Mouse (Mus musculus) MEL (cell line): Measurements from ENCODE around the gene Lhb. TPM values are rescaled to one million over a fixed set of nuclear protein-coding genes. Genes with fewer than 3 reads are reported as not detected.

Experiments used
- DNase-seq: peaks from one replicate; pipeline ENCODE4 v3.0.0; 2011; ENCODE audit warnings: low read depth, low spot score
- H3K27ac ChIP-seq: 2 replicates; pipeline ENCODE4 v1.5.1; 2012; ENCODE audit warnings: low read depth, mild to moderate bottlenecking, control low read depth, low read length, moderate library complexity; ENCODE audit not compliant: control insufficient read depth
- H3K27me3 ChIP-seq, 2 experiments: fragments of 150-350 bp in 1 of 2; sonication (generic) in 1 of 2; 2 replicates each; pipeline ENCODE4 v1.6.1; 2012; ENCODE audit warnings: low read length in 2 of 2, mild to moderate bottlenecking in 2 of 2, improper control_type of control experiment in 1 of 2, moderate library complexity in 1 of 2; ENCODE audit not compliant: insufficient read depth in 2 of 2, control insufficient read depth in 1 of 2
- H3K36me3 ChIP-seq, 2 experiments: 2 replicates each; pipeline ENCODE4 v1.6.1; 2012 to 2014; ENCODE audit warnings: low read length in 2 of 2, improper control_type of control experiment in 1 of 2, inconsistent platforms in 1 of 2, mild to moderate bottlenecking in 1 of 2; ENCODE audit not compliant: insufficient read depth in 2 of 2, control insufficient read depth in 1 of 2
- H3K4me1 ChIP-seq, 2 experiments: fragments of 150-350 bp in 1 of 2; sonication (generic) in 1 of 2; 2 replicates each; pipeline ENCODE4 v1.6.1; 2012; ENCODE audit warnings: low read length in 2 of 2, improper control_type of control experiment in 1 of 2, mild to moderate bottlenecking in 1 of 2; ENCODE audit not compliant: insufficient read depth in 2 of 2, control insufficient read depth in 1 of 2
- H3K4me3 ChIP-seq, 2 experiments: fragments of 150-350 bp in 1 of 2; sonication (generic) in 1 of 2; 2 replicates each; pipeline ENCODE4 v1.5.1; 2012; ENCODE audit warnings: low read depth in 2 of 2, low read length in 2 of 2, mild to moderate bottlenecking in 2 of 2, moderate library complexity in 2 of 2, control low read depth in 1 of 2, improper control_type of control experiment in 1 of 2; ENCODE audit not compliant: control insufficient read depth in 1 of 2, insufficient read depth in 1 of 2
- H3K79me2 ChIP-seq: 2 replicates; pipeline ENCODE4 v1.6.1; 2012; ENCODE audit warnings: mild to moderate bottlenecking, low read length, moderate library complexity; ENCODE audit not compliant: control insufficient read depth, poor library complexity, insufficient read depth
- H3K9ac ChIP-seq: 2 replicates; pipeline ENCODE4 v1.6.1; 2012; ENCODE audit warnings: low read depth, mild to moderate bottlenecking, control low read depth, low read length, moderate library complexity; ENCODE audit not compliant: control insufficient read depth, poor library complexity, severe bottlenecking
- H3K9me3 ChIP-seq: fragments of 150-350 bp; sonication (generic); replicated peaks from 2 replicates; pipeline ENCODE4 v1.6.1; 2012; ENCODE audit warnings: mild to moderate bottlenecking, low read length, improper control_type of control experiment, moderate library complexity; ENCODE audit not compliant: insufficient read depth
- CHD1 ChIP-seq: IDR thresholded peaks from 2 replicates; pipeline ENCODE4 v1.6.1; 2012; ENCODE audit warnings: low read depth, mild to moderate bottlenecking, inconsistent platforms, low read length, improper control_type of control experiment
- CHD2 ChIP-seq: IDR thresholded peaks from 2 replicates; pipeline ENCODE4 v1.6.1; 2011; ENCODE audit warnings: low read length, improper control_type of control experiment
- E2F4 ChIP-seq: IDR thresholded peaks from 2 replicates; pipeline ENCODE4 v1.6.1; 2011; ENCODE audit warnings: low read depth, low read length, improper control_type of control experiment, borderline replicate concordance
- ELF1 ChIP-seq: IDR thresholded peaks from 2 replicates; pipeline ENCODE4 v1.6.1; 2014; ENCODE audit warnings: low read depth, mild to moderate bottlenecking, inconsistent platforms, low read length, improper control_type of control experiment, moderate library complexity
- EP300 ChIP-seq, 2 experiments: IDR thresholded peaks; 2 replicates each; pipeline ENCODE4 v1.6.1; 2011; ENCODE audit warnings: improper control_type of control experiment in 2 of 2, low read length in 2 of 2, low read depth in 1 of 2, mild to moderate bottlenecking in 1 of 2
- GATA1 ChIP-seq: IDR thresholded peaks from 2 replicates; pipeline ENCODE4 v1.6.1; 2011; ENCODE audit warnings: low read depth, low read length, improper control_type of control experiment
- HCFC1 ChIP-seq: IDR thresholded peaks from 2 replicates; pipeline ENCODE4 v1.6.1; 2012; ENCODE audit warnings: low read depth, mild to moderate bottlenecking, inconsistent platforms, low read length, improper control_type of control experiment, moderate library complexity
- JUND ChIP-seq: IDR thresholded peaks from 2 replicates; pipeline ENCODE4 v1.6.1; 2011; ENCODE audit warnings: low read depth, mild to moderate bottlenecking, improper control_type of control experiment, low read length
- MAZ ChIP-seq: IDR thresholded peaks from 2 replicates; pipeline ENCODE4 v1.6.1; 2012; ENCODE audit warnings: low read depth, mild to moderate bottlenecking, inconsistent platforms, low read length, improper control_type of control experiment
- MEF2A ChIP-seq: IDR thresholded peaks from 2 replicates; pipeline ENCODE4 v1.6.1; 2014; ENCODE audit warnings: low read depth, mild to moderate bottlenecking, inconsistent platforms, low read length, improper control_type of control experiment; ENCODE audit not compliant: poor library complexity, insufficient replicate concordance, severe bottlenecking; ENCODE audit errors: extremely low read depth
- NELFE ChIP-seq: IDR thresholded peaks from 2 replicates; pipeline ENCODE4 v1.6.1; 2011; ENCODE audit warnings: low read depth, low read length, improper control_type of control experiment
- POLR2A ChIP-seq, 2 experiments: IDR thresholded peaks; 2 replicates each; pipeline ENCODE4 v1.6.1; 2011 to 2012; ENCODE audit warnings: low read length in 2 of 2, mild to moderate bottlenecking in 2 of 2, control low read depth in 1 of 2, improper control_type of control experiment in 1 of 2, low read depth in 1 of 2, moderate library complexity in 1 of 2; ENCODE audit not compliant: control insufficient read depth in 1 of 2, insufficient read depth in 1 of 2, poor library complexity in 1 of 2
- RCOR1 ChIP-seq: IDR thresholded peaks from 2 replicates; pipeline ENCODE4 v1.6.1; 2012; ENCODE audit warnings: low read depth, mild to moderate bottlenecking, inconsistent platforms, low read length, improper control_type of control experiment
- TAL1 ChIP-seq: IDR thresholded peaks from 2 replicates; pipeline ENCODE4 v1.6.1; 2012; ENCODE audit warnings: mild to moderate bottlenecking, inconsistent platforms, low read length, moderate library complexity, mixed read lengths
- TBP ChIP-seq: IDR thresholded peaks from 2 replicates; pipeline ENCODE4 v1.8.0; 2011; ENCODE audit warnings: low read depth, low read length, improper control_type of control experiment
- TCF12 ChIP-seq: IDR thresholded peaks from 2 replicates; pipeline ENCODE4 v1.6.1; 2014; ENCODE audit warnings: low read depth, mild to moderate bottlenecking, inconsistent platforms, low read length, improper control_type of control experiment, moderate library complexity
- USF2 ChIP-seq, 2 experiments: IDR thresholded peaks; 2 replicates each; pipeline ENCODE4 v1.6.1; 2011 to 2012; ENCODE audit warnings: improper control_type of control experiment in 2 of 2, low read length in 2 of 2, borderline replicate concordance in 1 of 2, inconsistent platforms in 1 of 2, low read depth in 1 of 2, mild to moderate bottlenecking in 1 of 2; ENCODE audit not compliant: insufficient read depth in 1 of 2
- ZNF384 ChIP-seq: IDR thresholded peaks from 2 replicates; pipeline ENCODE4 v1.6.1; 2012; ENCODE audit warnings: low read depth, mild to moderate bottlenecking, inconsistent platforms, low read length, improper control_type of control experiment
- polyA plus RNA-seq, 2 experiments: library from polyadenylated mRNA; stranded (reverse) in 1 of 2; unstranded in 1 of 2; fragments of >175 nt in 1 of 2; fragments of >200 nt in 1 of 2; gene quantifications; 2 replicates each; pipeline versions ENCODE4 v1.2.1 to v1.2.4; 2012; ENCODE audit warnings: low replicate concordance in 2 of 2, low read depth in 1 of 2; ENCODE audit not compliant: insufficient read length in 2 of 2, insufficient read depth in 1 of 2, missing spikeins in 1 of 2
- total RNA-seq: library from RNA; depleted of rRNA; stranded (reverse); fragments of 300-350 nt; gene quantifications from 2 replicates; pipeline ENCODE4 v1.2.3, GENCODE M21; 2012

Lhb gene
- total and polyA plus RNA-seq, 3 experiments, result 0.19 to 0.28 TPM; not detected in 1

GRCm38 (mm10) chr7:45447325-45447990 lies 26.8 kb downstream of the Lhb start (continued):
- TF ChIP-seq ELF1 (no peak), JUND (no peak), MEF2A (no peak), RCOR1 (no peak), USF2 (IDR thresholded peaks at IDR 0.05; ENCODE audit: borderline replicate concordance in 1 of 2, insufficient read depth in 1 of 2, low read depth in 1 of 2, low read length in 2 of 2) (no peak), EP300 (IDR thresholded peaks at IDR 0.05; ENCODE audit: low read depth in 1 of 2, low read length in 2 of 2) (no peak), POLR2A (IDR thresholded peaks at IDR 0.05; ENCODE audit: control insufficient read depth in 1 of 2, insufficient read depth in 1 of 2, low read depth in 1 of 2, low read length in 2 of 2, poor library complexity in 1 of 2) (no peak), TCF12 (no peak), MAZ (no peak), ZNF384 (no peak), TBP (no peak), E2F4 (no peak), NELFE (no peak), GATA1 (no peak), TAL1 (no peak), CHD1 (no peak)

GRCm38 (mm10) chr7:45449974-45450373 lies 29.4 kb downstream of the Lhb start:
- no peak overlapping the region for H3K9ac ChIP-seq
- DNase-seq, result no peak
- H3K36me3 ChIP-seq, result peaks cover 0 to 3% of the 10 kb centered on the region in 2 experiments; a peak in 1 of 4 replicates
- H3K4me1 ChIP-seq, result no peaks in the 10 kb centered on the region
- H3K79me2 ChIP-seq, result no peaks in the 10 kb centered on the region
- TF ChIP-seq HCFC1 (no peak), CHD2 (no peak)
- H3K4me3 ChIP-seq, result no peak overlapping the region
- no peaks in the 10 kb centered on the region for H3K9me3 ChIP-seq
- no peak overlapping the region for H3K27ac ChIP-seq
- H3K27me3 ChIP-seq, result no peaks in the 10 kb centered on the region
